Mouse (Mus musculus) common myeloid progenitor, adult 5-6 weeks (primary cell): Measurements from ENCODE around the gene Tarbp2. TPM values are rescaled to one million over a fixed set of nuclear protein-coding genes. Genes with fewer than 3 reads are reported as not detected.

Source experiments
- ATAC-seq: replicated peaks from 2 replicates; pipeline ENCODE4 v1.8.0; 2016; ENCODE audit warnings: low read depth, mild to moderate bottlenecking, moderate TSS enrichment, inconsistent platforms; ENCODE audit not compliant: poor library complexity, severe bottlenecking
- total RNA-seq: library from RNA; stranded (forward); fragments of 200-1000, 187-1606 nt; gene quantifications from 2 replicates; pipeline ENCODE4 v1.2.3, GENCODE M21; 2017

Tarbp2 gene
- total RNA-seq, 1 experiment from 2014 or later: 31.7 TPM

- no peak for ATAC-seq
Measured at GRCm38 (mm10) chr15:102521480-102521879, 3.5 kb downstream of the Tarbp2 start.

GRCm38 (mm10) chr15:102524892-102525485 lies 7.0 kb downstream of the Tarbp2 start, which contains the start of gene Npff:
Gene Npff (minus strand): TSS chr15:102524942.
- ATAC-seq: peak; percentile 83

GRCm38 (mm10) chr15:102526111-102527002 lies 8.4 kb downstream of the Tarbp2 start:
- no peak for ATAC-seq

GRCm38 (mm10) chr15:102527936-102528335 lies 9.9 kb downstream of the Tarbp2 start:
- no peak for ATAC-seq

- no peak for ATAC-seq
Measured at GRCm38 (mm10) chr15:102528396-102528795, 10.4 kb downstream of the Tarbp2 start.

- ATAC-seq: no peak
Measured at GRCm38 (mm10) chr15:102530566-102530965, 12.6 kb downstream of the Tarbp2 start.

- no peak for ATAC-seq
Measured at GRCm38 (mm10) chr15:102531586-102531985, 13.6 kb downstream of the Tarbp2 start.

GRCm38 (mm10) chr15:102532106-102532900 lies 14.3 kb downstream of the Tarbp2 start:
- ATAC-seq: no peak

GRCm38 (mm10) chr15:102533926-102534325 lies 15.9 kb downstream of the Tarbp2 start:
- no peak for ATAC-seq

GRCm38 (mm10) chr15:102544801-102545200 lies 26.8 kb downstream of the Tarbp2 start:
- ATAC-seq: no peak

GRCm38 (mm10) chr15:102546246-102546645 lies 28.3 kb downstream of the Tarbp2 start:
- ATAC-seq: no peak

- ATAC-seq: no peak
Measured at GRCm38 (mm10) chr15:102546677-102547427, 28.9 kb downstream of the Tarbp2 start.

GRCm38 (mm10) chr15:102547478-102547877 lies 29.5 kb downstream of the Tarbp2 start:
- no peak for ATAC-seq

GRCm38 (mm10) chr15:102552599-102552998 lies 34.6 kb downstream of the Tarbp2 start:
- no peak for ATAC-seq

- ATAC-seq: no peak
Measured at GRCm38 (mm10) chr15:102555581-102555980, 37.6 kb downstream of the Tarbp2 start.

- ATAC-seq: no peak
Measured at GRCm38 (mm10) chr15:102557580-102557979, 39.6 kb downstream of the Tarbp2 start.

GRCm38 (mm10) chr15:102562491-102562890 lies 44.5 kb downstream of the Tarbp2 start:
- ATAC-seq: no peak

- ATAC-seq: no peak
Measured at GRCm38 (mm10) chr15:102563061-102563460, 45.1 kb downstream of the Tarbp2 start.

- no peak for ATAC-seq
Measured at GRCm38 (mm10) chr15:102563681-102564080, 45.7 kb downstream of the Tarbp2 start.

GRCm38 (mm10) chr15:102567849-102568248 lies 49.9 kb downstream of the Tarbp2 start:
- ATAC-seq: no peak
